Mouse (Mus musculus): Measurements from ENCODE around the gene Fance.

- TF ChIP-seq CTCF (IDR thresholded peaks at IDR 0.05; ENCODE audit: borderline replicate concordance, insufficient read depth, low read length) (no peak), POLR2A (IDR thresholded peaks at IDR 0.05; ENCODE audit: low read depth, low read length) (no peak)
Measured at GRCm38 (mm10) chr17:28315611-28316160, 2.4 kb downstream of the Fance start.

Measured in embryonic fibroblast, embryonic 13.5 days (primary cell).